Mouse (Mus musculus) liver, postnatal 0 days (tissue): Measurements from ENCODE around the gene Braf.

Source experiments
- CTCF ChIP-seq: sonication (generic); IDR thresholded peaks from 2 replicates; pipeline ENCODE4 v1.5.1; 2016; ENCODE audit warnings: antibody characterized with exemption, low read depth
- EP300 ChIP-seq: IDR thresholded peaks from 2 replicates; pipeline ENCODE4 v1.6.1; 2016; ENCODE audit warnings: antibody characterized with exemption, low read depth, mild to moderate bottlenecking

DNA sequence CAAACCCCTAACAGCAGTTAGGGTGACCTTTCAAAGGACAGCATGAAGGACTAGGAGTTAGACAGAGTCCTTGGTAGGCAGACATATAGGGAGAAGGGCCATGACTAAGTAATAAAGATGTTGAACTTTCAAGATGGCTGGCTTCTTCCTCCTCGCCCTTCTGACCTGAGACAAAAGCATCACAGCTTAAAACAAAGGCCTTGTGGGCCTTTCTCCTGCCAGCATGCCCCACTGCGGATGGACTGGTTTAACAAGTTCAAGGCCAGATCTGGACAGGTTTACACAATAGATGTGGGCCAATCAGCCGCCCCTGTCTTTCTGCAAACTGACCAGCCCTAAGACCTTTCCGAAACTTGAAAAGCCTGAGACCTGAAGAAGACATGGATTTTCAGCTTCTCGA, 2.8 kb upstream of the Braf start:
- no peak for TF ChIP-seq CTCF
- TF ChIP-seq EP300: no peak
